Mouse (Mus musculus) E14TG2a.4 (cell line): ENCODE measurements around the gene Ifrd1.

Experiments used
- CTCF ChIP-seq: conservative IDR thresholded peaks from 2 replicates; pipeline ENCODE4 v1.5.1; 2014; ENCODE audit warnings: low read length
- POU5F1 ChIP-seq: IDR thresholded peaks from 2 replicates; pipeline ENCODE4 v1.6.1; 2014; ENCODE audit warnings: low read length, borderline replicate concordance

DNA sequence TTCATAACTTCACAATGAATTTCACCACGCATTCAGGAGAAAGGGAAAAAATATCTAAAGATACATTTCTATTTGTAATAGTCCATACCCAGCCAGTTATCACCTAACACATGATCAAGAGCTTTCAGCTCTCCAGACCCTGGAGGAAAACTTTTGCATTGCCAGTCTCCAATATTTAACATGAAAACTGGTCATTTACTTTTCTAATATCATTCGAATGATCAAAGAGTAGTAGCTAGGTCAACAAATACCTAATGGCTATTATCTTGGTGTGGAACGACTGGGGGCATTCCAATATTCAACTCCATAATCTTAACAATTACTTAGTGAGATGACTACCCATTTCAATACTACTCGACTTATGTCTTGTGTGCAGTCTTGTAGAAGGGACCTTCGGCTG, 26.7 kb downstream of the Ifrd1 start:
- TF ChIP-seq POU5F1 (no peak), CTCF (no peak)
